Mouse (Mus musculus) midbrain, embryonic 15.5 days (tissue): ENCODE measurements around the gene Mrgprb3. TPM values are rescaled to one million over a fixed set of nuclear protein-coding genes. Genes with fewer than 3 reads are reported as not detected.

Experiments
- ATAC-seq: fragments of 200-750 bp; cut with Nextera tagmentation; replicated peaks from 2 replicates; pipeline ENCODE4 v1.8.0; 2017; ENCODE audit warnings: moderate TSS enrichment
- H3K27ac ChIP-seq: fragments of 300-500 bp; sonication (generic); 2 replicates; pipeline ENCODE4 v1.5.1; 2015; ENCODE audit warnings: mild to moderate bottlenecking, inconsistent platforms
- H3K27me3 ChIP-seq: fragments of 300-500 bp; sonication (generic); replicated peaks from 2 replicates; pipeline ENCODE4 v1.6.1; 2015; ENCODE audit warnings: inconsistent platforms
- H3K36me3 ChIP-seq: fragments of 300-500 bp; sonication (generic); replicated peaks from 2 replicates; pipeline ENCODE4 v1.6.1; 2015; ENCODE audit warnings: inconsistent platforms
- H3K4me1 ChIP-seq: fragments of 300-500 bp; sonication (generic); 2 replicates; pipeline ENCODE4 v1.6.1; 2015; ENCODE audit warnings: inconsistent platforms
- H3K4me2 ChIP-seq: fragments of 300-500 bp; sonication (generic); 2 replicates; pipeline ENCODE4 v1.6.1; 2015; ENCODE audit warnings: inconsistent platforms, mild to moderate bottlenecking, moderate library complexity
- H3K4me3 ChIP-seq: fragments of 300-500 bp; sonication (generic); 2 replicates; pipeline ENCODE4 v1.5.1; 2015; ENCODE audit warnings: mild to moderate bottlenecking, inconsistent platforms
- H3K9ac ChIP-seq: fragments of 300-500 bp; sonication (generic); 2 replicates; pipeline ENCODE4 v1.6.1; 2015; ENCODE audit warnings: mild to moderate bottlenecking, inconsistent platforms
- H3K9me3 ChIP-seq: fragments of 300-500 bp; sonication (generic); 2 replicates; pipeline ENCODE4 v1.6.1; 2016; ENCODE audit warnings: inconsistent platforms
- WGBS: fragments of 180-500 bp; shearing (Covaris S2); methylation state at CpG from one replicate; pipeline ENCODE4 v1.1.7; 2015; ENCODE audit warnings: mixed read lengths; 5-methylcytosine and 5-hydroxymethylcytosine counted together
- polyA plus RNA-seq: library from polyadenylated mRNA; unstranded; fragments of >200 nt; fragmentation: Nextera tagmentation; extraction: Ambion mirVana; gene quantifications from 2 replicates; pipeline ENCODE4 v1.2.1, GENCODE M21; 2015

The Mrgprb3 gene
- polyA plus RNA-seq, result not detected in 2 replicates

DNA sequence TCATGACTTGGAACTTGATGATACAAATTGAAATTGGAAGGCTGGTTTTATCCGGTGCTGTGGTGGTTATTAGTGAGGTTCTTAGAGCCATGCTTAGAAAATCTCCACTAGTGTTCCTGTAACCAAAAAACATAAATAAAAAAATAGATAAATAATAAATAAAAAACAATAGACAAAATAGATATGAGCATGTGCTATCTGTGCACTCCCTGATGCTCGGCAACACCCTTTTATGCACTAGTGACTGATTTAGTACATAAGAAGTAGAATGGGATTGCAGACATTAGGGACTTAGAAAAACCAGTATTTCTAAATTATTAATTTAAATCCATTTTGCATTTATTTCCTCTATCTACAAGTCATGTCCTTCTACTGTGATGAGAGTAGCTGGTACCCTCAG lies at the start of gene Mrgprb3:
Gene Mrgprb3 (minus strand): TSS at position 101 of the 400 bp plus-strand sequence.
- Histone ChIP-seq H3K36me3 (no peaks in the 10 kb centered on the region), H3K27me3 (no peaks in the 10 kb centered on the region), H3K9ac (no peak within 1 kb of the TSS), H3K4me2 (no peak within 1 kb of the TSS), H3K27ac (no peak within 1 kb of the TSS), H3K4me3 (no peak within 1 kb of the TSS), H3K9me3 (0 out of 2 replicates have a peak, but pooled peaks cover 3% of the 10 kb centered on the region), H3K4me1 (no peaks in the 10 kb centered on the region)
- 93% methylated on average over 2 of the region's 2 CpGs for WGBS
- no peak for ATAC-seq

Other genes with a start within 250 kb of the Mrgprb3 start
- not detected in 2 replicates for gene Mrgprb1, start 187.5 kb downstream of the Mrgprb3 start, polyA plus RNA-seq
- not detected in 2 replicates for gene Mrgprx2, start 144.5 kb downstream of the Mrgprb3 start, polyA plus RNA-seq
- not detected in 2 replicates for gene Mrgprb2, start 85.7 kb downstream of the Mrgprb3 start, polyA plus RNA-seq
- gene Zdhhc13, start 145.2 kb upstream of the Mrgprb3 start, polyA plus RNA-seq, result 36.5 and 38.7 TPM in 2 replicates
- 0.53 and 1.6 TPM in 2 replicates for gene Csrp3, start 204.2 kb upstream of the Mrgprb3 start, polyA plus RNA-seq
- 2.3 and 2.5 TPM in 2 replicates for gene E2f8, start 237.8 kb upstream of the Mrgprb3 start, polyA plus RNA-seq